ENCODE assay signal across 25 mouse cellular contexts in genomic region chr6:145418856-145419255, GRCm38 (mm10).
"Had no signal": no experiment of that assay in that cellular context is flagged by ENCODE, and none has a peak within 500 bp of the region (broad histone marks: within the 10 kb centered on the region; RNA-seq: fewer than 3 reads in every experiment).

No protein-coding gene starts in this region.

- H3K9ac ChIP-seq: heart, embryonic 13.5 days; heart, embryonic 15.5 days; hindbrain, embryonic 12.5 days; hindbrain, embryonic 14.5 days; intestine, embryonic 15.5 days; kidney, embryonic 15.5 days; limb, embryonic 13.5 days; limb, embryonic 15.5 days; liver, embryonic 12.5 days; liver, embryonic 14.5 days had no signal

- H3K9me3 ChIP-seq: heart, embryonic 13.5 days; heart, embryonic 15.5 days; hindbrain, embryonic 10.5 days; hindbrain, embryonic 12.5 days; intestine, embryonic 15.5 days; kidney, embryonic 15.5 days; limb, embryonic 13.5 days; limb, embryonic 15.5 days; liver, embryonic 12.5 days had no signal

- ATAC-seq: hindbrain, embryonic 16.5 days; intestine, embryonic 15.5 days; liver, embryonic 12.5 days had no signal

- H3K27ac ChIP-seq: gastrocnemius, adult 2 months; heart, adult 2 months; heart, embryonic 13.5 days; heart, embryonic 15.5 days; hindbrain, embryonic 10.5 days; hindbrain, embryonic 12.5 days; hindbrain, embryonic 14.5 days; intestine, embryonic 15.5 days; kidney, embryonic 15.5 days; kidney, postnatal 0 days; limb, embryonic 13.5 days; limb, embryonic 15.5 days; liver, embryonic 12.5 days; liver, embryonic 14.5 days had no signal

- H3K4me3 ChIP-seq: gastrocnemius, adult 2 months; heart, adult 2 months; heart, embryonic 13.5 days; heart, embryonic 15.5 days; hindbrain, embryonic 10.5 days; hindbrain, embryonic 12.5 days; intestine, embryonic 15.5 days; kidney, embryonic 15.5 days; limb, embryonic 13.5 days; limb, embryonic 15.5 days; liver, embryonic 12.5 days had no signal

- H3K4me2 ChIP-seq: heart, embryonic 13.5 days; heart, embryonic 15.5 days; hindbrain, embryonic 12.5 days; hindbrain, embryonic 14.5 days; intestine, embryonic 15.5 days; kidney, embryonic 15.5 days; limb, embryonic 13.5 days; limb, embryonic 15.5 days; liver, embryonic 12.5 days had no signal

- DNase-seq: gastrocnemius, adult 2 months; gastrocnemius, postnatal 10 days; gastrocnemius, postnatal 25 days; heart, adult 2 months; heart, postnatal 4 days; kidney, adult 11 months; kidney, adult 2 months; kidney, adult 9 months; kidney, postnatal 36 days; layer of hippocampus, adult 9-11 months; layer of hippocampus, postnatal 36 days; left cerebral cortex, postnatal 4 days had no signal

- H3K36me3 ChIP-seq: heart, embryonic 13.5 days; heart, embryonic 15.5 days; hindbrain, embryonic 10.5 days; hindbrain, embryonic 12.5 days; intestine, embryonic 15.5 days; kidney, embryonic 15.5 days; limb, embryonic 13.5 days; limb, embryonic 15.5 days; liver, embryonic 12.5 days had no signal

- H3K4me1 ChIP-seq: heart, embryonic 15.5 days; hindbrain, embryonic 10.5 days; hindbrain, embryonic 12.5 days; intestine, embryonic 15.5 days; kidney, embryonic 15.5 days; limb, embryonic 15.5 days; liver, embryonic 12.5 days had no signal

- H3K27me3 ChIP-seq: heart, embryonic 13.5 days; heart, embryonic 15.5 days; hindbrain, embryonic 12.5 days; intestine, embryonic 15.5 days; kidney, embryonic 15.5 days; limb, embryonic 13.5 days; limb, embryonic 15.5 days had no signal
